Mouse (Mus musculus) left cerebral cortex, adult 2 months (tissue): Measurements from ENCODE around the gene Cldn18. TPM values are rescaled to one million over a fixed set of nuclear protein-coding genes. Genes with fewer than 3 reads are reported as not detected.

Experiments used
- DNase-seq, 2 experiments: peaks; one replicate each; pipeline ENCODE4 v3.0.0; 2021 to 2022; ENCODE audit warnings: low spot score in 2 of 2, mixed read lengths in 1 of 2; ENCODE audit errors: extremely low spot score in 1 of 2
- H3K27ac ChIP-seq: fragments of 200-600 bp; 2 replicates; pipeline ENCODE4 v1.8.1; 2022
- H3K4me3 ChIP-seq: fragments of 200-600 bp; 2 replicates; pipeline ENCODE4 v1.8.1; 2022
- CTCF ChIP-seq: fragments of 200-600 bp; IDR thresholded peaks from 2 replicates; pipeline ENCODE4 v1.8.1; 2022; ENCODE audit warnings: antibody characterized with exemption, mild to moderate bottlenecking, moderate library complexity
- intact Hi-C: fragments of 180-260 bp; cut with DNase I; formaldehyde crosslinking; loops from one replicate; pipeline ENCODE4 v1.15.1; 2025
- total RNA-seq, 2 experiments: library from RNA; stranded (reverse); gene quantifications; 2 replicates each; pipeline ENCODE4 v1.2.3; 2021

The Cldn18 gene
- total RNA-seq, 2 experiments from 2014 or later = not detected

DNA sequence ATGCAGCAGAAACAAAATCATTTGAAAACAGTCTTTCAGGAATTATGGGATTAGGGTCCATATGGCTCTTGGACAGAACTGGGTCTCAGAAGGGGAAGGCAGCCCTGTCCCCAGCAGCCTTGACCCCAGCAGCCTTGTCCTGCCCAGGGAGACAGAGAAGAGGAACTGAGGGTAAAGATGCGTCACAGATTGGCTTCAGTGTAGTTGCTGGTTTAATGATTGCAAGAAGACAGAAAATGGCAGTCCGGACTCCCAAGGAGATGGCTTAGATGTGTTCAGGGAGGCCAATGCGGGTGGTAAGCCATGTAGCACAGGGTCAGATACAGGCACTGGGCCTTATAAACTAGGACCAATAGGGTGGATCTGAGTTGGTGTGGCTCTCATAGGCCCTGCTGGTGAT is 41.4 kb downstream of the Cldn18 start:
- Histone ChIP-seq H3K27ac (no peak overlapping the region), H3K4me3 (no peak overlapping the region)
- TF ChIP-seq CTCF = no peak
- intact Hi-C loops = no loop called here
- DNase-seq = no peak

DNA sequence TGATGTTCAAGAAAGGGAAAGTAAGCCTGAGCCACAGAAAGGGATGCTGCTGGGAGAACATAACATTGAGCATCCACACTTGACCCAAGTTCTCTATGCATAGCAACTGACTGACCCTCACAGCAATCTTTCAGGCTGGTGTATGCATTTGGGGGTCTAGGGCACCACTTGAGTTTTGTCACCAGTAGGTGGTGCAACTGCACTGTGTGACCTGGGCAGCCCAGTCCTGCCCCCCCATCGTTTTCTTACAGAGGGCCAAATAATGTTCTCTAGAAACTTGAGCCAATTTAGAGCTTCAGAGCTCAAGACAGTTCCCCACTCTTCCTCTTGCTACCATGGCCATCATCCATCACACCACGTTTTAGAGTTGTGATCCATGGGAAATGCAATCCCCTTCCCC is 45.5 kb downstream of the Cldn18 start:
- peak; percentile 48 for TF ChIP-seq CTCF
- Histone ChIP-seq H3K4me3 (no peak overlapping the region), H3K27ac (no peak overlapping the region)
- DNase-seq = no peak
- intact Hi-C loops = no loop called here

DNA sequence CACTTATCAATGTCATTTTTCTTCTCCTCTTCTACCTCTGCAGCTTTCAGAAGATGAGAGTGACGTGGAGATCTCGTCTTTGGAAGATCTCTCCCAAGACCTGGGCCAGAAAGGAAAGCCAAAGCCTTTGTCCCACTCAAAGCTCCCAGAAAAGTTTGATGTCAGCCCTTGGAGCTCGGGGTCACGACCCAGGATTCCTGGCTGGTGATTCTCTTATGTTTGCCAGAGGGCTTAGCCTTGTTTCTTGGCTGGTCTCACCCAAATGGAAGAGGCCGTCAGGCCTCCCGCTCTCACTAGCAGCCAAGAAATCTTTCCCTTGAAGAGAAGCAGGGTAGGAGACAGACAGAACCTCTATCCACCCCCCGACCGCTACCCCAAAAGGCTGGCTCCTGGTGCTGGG is 49.5 kb downstream of the Cldn18 start:
- no peak for DNase-seq
- TF ChIP-seq CTCF = no peak
- intact Hi-C loops = loop anchor here (10.0 kb wide), 1 partner anchor 213 kb away; the partner anchor contains the start of gene Nme9
- Histone ChIP-seq H3K4me3 (no peak overlapping the region), H3K27ac (no peak overlapping the region)

DNA sequence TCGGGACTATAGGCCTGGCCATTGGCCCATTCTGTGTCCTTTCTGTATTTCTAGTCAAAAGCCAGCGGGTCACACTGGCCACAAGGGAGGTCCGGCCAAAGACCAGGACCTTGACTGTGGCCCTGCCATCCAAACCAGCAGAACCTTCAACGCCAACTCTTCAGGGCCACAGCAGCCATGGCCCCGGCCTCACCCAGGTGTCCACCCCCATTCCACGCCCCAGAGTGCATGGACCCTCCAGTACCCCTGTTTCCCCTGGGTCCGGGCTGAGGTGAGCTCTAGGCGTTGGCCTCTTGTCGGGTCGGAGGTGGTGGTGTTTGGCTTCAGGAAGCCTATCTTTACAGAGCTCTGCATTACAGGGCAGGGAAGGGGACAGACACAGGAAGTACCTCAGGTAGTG is 54.2 kb downstream of the Cldn18 start:
- Histone ChIP-seq H3K27ac (no peak overlapping the region), H3K4me3 (no peak overlapping the region)
- no peak for TF ChIP-seq CTCF
- intact Hi-C loops = loop anchor here (1.0 to 10.0 kb wide), 2 partner anchors 76 to 208 kb away; partner anchors contain the start of gene Nme9
- no peak for DNase-seq

DNA sequence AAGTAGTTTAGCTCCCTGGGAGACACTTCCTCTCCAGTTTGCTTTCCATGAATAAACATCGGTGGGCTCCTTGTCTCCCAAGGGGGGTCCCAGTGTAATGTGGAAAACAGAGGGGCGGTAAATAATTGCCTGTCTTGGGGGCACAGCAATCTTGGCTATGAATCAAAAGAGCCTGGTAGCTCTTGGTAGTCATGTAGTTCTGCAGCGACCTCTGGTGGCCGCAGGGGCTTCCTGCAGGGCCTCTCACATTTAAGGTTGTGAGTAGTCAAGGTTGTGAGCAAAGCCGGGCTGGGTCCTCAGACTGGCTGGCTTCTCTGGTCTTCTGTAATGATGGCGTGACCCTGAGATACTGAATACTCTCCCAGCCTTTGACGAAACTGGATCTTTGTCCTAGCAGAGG is 54.7 kb downstream of the Cldn18 start:
- no peak overlapping the region for H3K4me3 ChIP-seq
- peak; percentile 95 for TF ChIP-seq CTCF
- peak; percentile 59 to 63 for DNase-seq
- H3K27ac ChIP-seq = no peak overlapping the region
- intact Hi-C loops = loop anchor here (1.0 to 10.0 kb wide), 2 partner anchors 75 to 208 kb away; partner anchors contain the start of gene Nme9

DNA sequence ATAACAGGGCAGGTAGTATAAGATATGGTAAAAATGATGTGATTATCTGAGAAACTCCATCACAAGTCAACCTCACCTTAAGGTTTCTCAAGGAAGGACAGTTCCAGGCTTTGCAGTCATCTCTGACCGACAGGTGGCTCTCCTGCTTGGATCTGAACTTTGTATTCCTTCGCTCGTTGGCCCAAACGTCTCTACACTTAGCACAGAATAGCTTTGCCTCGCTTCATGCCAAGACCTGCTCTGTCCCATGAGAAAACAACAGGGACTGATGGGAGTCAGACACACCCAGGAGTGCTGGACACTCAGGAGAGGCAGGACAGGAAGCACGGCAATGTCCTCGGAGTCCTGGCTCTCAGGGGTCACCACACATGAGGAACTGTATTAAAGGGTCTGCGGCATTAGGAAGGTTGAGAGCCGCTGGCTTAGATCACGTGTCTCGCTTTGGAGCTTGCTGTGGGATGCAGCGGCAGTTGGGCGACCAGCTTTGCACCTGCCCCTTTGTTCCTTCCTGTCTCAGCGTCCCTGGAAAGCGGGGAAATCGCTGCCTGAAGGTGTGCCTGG is 55.4 kb downstream of the Cldn18 start:
- intact Hi-C loops = loop anchor here (1.0 to 10.0 kb wide), 2 partner anchors 74 to 207 kb away; partner anchors contain the start of gene Nme9
- Histone ChIP-seq H3K4me3 (no peak overlapping the region), H3K27ac (no peak overlapping the region)
- DNase-seq = no peak
- no peak for TF ChIP-seq CTCF

DNA sequence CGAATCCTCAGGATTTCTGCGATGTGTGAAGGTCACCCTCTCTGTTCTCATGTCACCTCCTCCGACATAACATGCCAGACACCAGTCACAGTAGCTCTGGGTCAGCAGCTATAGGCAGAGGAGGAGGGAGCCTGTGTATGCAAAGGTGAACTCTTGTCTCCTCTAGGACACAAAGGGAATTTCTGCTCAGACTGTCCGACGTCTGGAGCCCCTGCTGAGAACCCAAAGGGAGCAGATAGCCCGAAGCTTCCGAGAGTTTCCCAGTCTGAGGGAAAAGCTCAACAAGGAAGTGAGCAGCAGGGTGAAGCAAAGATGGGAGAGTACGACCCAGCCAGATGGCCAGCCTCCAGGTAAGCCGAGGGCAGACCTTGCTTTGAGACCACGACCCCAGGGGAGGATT is 56.3 kb downstream of the Cldn18 start:
- H3K27ac ChIP-seq = no peak overlapping the region
- intact Hi-C loops = loop anchor here (10.0 kb wide), 1 partner anchor 206 kb away; the partner anchor contains the start of gene Nme9

DNA sequence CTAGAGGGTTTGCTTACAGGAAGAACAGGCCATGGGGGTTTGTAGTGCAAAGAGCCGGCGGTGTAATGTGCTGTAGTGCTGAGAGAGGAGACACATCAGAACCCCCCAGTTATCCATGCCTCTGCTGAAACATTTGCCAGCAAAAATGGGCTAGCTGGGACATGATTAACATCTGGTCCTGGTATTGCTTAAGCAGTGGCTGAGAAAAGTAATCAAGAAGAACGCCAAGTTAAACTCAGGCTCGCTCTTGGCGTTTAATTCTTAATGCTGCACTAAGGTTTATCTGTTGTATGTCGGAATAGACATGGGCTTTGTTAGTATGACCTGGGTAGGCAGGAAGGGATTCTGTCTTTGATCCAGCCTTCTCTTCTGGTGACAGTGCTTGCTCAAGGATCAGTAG is 71.0 kb downstream of the Cldn18 start:
- no peak overlapping the region for H3K4me3 ChIP-seq
- no peak for DNase-seq
- no peak for TF ChIP-seq CTCF
- intact Hi-C loops = no loop called here
- no peak overlapping the region for H3K27ac ChIP-seq

More for the DNA sequence above, 56.3 kb downstream of the Cldn18 start:
- no peak for DNase-seq
- no peak overlapping the region for H3K4me3 ChIP-seq
- TF ChIP-seq CTCF = no peak

DNA sequence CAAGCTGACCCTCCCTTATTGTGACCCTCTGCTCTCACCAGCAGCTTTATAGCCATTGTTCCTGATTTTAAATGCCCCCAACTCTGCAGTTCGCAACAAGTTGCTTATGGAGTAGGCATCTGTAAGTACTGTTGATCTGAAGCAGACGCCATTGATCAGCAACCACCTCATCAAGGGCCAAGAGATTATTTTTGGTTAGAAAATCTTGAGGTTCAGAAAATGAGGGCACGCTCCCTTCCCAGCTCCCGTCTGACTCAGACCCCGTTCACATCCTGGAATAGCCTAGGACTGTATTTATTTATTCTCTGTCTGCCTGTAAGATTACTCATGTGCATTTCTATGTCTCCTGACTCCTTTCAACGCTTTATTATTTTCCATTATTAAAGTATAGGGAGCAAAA is 71.7 kb downstream of the Cldn18 start:
- H3K4me3 ChIP-seq = no peak overlapping the region
- intact Hi-C loops = no loop called here
- DNase-seq = no peak
- no peak for TF ChIP-seq CTCF
- H3K27ac ChIP-seq = no peak overlapping the region

DNA sequence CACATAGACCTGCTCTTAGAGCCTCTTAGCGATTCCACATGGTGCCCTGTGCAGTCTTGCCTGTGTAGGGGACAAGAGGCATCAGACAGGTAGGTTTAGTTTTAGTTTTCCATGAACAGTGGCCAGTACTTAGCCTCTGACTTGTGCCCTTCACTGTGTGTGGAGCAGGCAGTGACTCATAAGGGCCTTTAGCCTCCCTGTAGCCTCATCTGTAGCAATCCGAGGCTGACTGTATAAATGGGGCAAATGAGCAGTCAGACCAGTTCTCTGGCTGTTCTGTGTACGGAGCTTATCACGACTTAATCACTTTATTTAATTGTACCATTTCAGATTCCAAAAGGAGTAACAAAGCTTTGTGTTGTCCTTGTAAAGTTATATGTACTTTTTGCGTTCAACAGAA is 77.1 kb downstream of the Cldn18 start:
- intact Hi-C loops = no loop called here
- no peak for DNase-seq
- Histone ChIP-seq H3K4me3 (no peak overlapping the region), H3K27ac (no peak overlapping the region)
- TF ChIP-seq CTCF = no peak

Other genes starting within 250 kb of the Cldn18 start
- gene Armc8, start 148.4 kb downstream of the Cldn18 start, total RNA-seq = 10 to 100 TPM; 52.5 to 54.9 TPM
- gene Dbr1, start 141.5 kb downstream of the Cldn18 start, total RNA-seq = 10 to 100 TPM; 14.2 to 15.9 TPM
- gene A4gnt, start 104.8 kb downstream of the Cldn18 start, total RNA-seq = under 1 TPM in 1 of 2 experiments, not detected in 1; 0.21 TPM
- gene Dzip1l, start 87.8 kb downstream of the Cldn18 start, total RNA-seq = 10 to 100 TPM; 32.4 to 33.8 TPM
- not detected for gene Sox14, start 158.9 kb upstream of the Cldn18 start, total RNA-seq